Mouse (Mus musculus): ENCODE data around the gene Nsf.

Nsf gene

GRCm38 (mm10) chr11:103953896-103954292 lies at the start of gene Nsf:
Nsf (minus strand) TSS chr11:103954056.
- no peak for TF ChIP-seq GATA4 (IDR thresholded peaks at IDR 0.05; ENCODE audit: insufficient replicate concordance, low read length)

- no peak for TF ChIP-seq GATA4 (IDR thresholded peaks at IDR 0.05; ENCODE audit: insufficient replicate concordance, low read length)
Observed at GRCm38 (mm10) chr11:104003397-104003796, 49.5 kb upstream of the Nsf start.

- TF ChIP-seq GATA4 (IDR thresholded peaks at IDR 0.05; ENCODE audit: insufficient replicate concordance, low read length): no peak
Observed at GRCm38 (mm10) chr11:104002191-104002590, 48.3 kb upstream of the Nsf start.

GRCm38 (mm10) chr11:104001395-104001955 lies 47.6 kb upstream of the Nsf start:
- no peak for TF ChIP-seq GATA4 (IDR thresholded peaks at IDR 0.05; ENCODE audit: insufficient replicate concordance, low read length)

GRCm38 (mm10) chr11:104000667-104001394 lies 47.0 kb upstream of the Nsf start:
- TF ChIP-seq GATA4 (IDR thresholded peaks at IDR 0.05; ENCODE audit: insufficient replicate concordance, low read length): no peak

- TF ChIP-seq GATA4 (IDR thresholded peaks at IDR 0.05; ENCODE audit: insufficient replicate concordance, low read length): no peak
Observed at GRCm38 (mm10) chr11:103998737-103999136, 44.9 kb upstream of the Nsf start.

GRCm38 (mm10) chr11:103997385-103997784 lies 43.5 kb upstream of the Nsf start:
- TF ChIP-seq GATA4 (IDR thresholded peaks at IDR 0.05; ENCODE audit: insufficient replicate concordance, low read length): no peak

- no peak for TF ChIP-seq GATA4 (IDR thresholded peaks at IDR 0.05; ENCODE audit: insufficient replicate concordance, low read length)
Observed at GRCm38 (mm10) chr11:103992638-103993037, 38.8 kb upstream of the Nsf start.

- TF ChIP-seq GATA4 (IDR thresholded peaks at IDR 0.05; ENCODE audit: insufficient replicate concordance, low read length): no peak
Observed at GRCm38 (mm10) chr11:103987423-103987822, 33.6 kb upstream of the Nsf start.

- TF ChIP-seq GATA4 (IDR thresholded peaks at IDR 0.05; ENCODE audit: insufficient replicate concordance, low read length): no peak
Observed at GRCm38 (mm10) chr11:103984067-103984466, 30.2 kb upstream of the Nsf start.

- no peak for TF ChIP-seq GATA4 (IDR thresholded peaks at IDR 0.05; ENCODE audit: insufficient replicate concordance, low read length)
Observed at GRCm38 (mm10) chr11:103981826-103982225, 28.0 kb upstream of the Nsf start.

- TF ChIP-seq GATA4 (IDR thresholded peaks at IDR 0.05; ENCODE audit: insufficient replicate concordance, low read length): no peak
Observed at GRCm38 (mm10) chr11:103979381-103979780, 25.5 kb upstream of the Nsf start.

- TF ChIP-seq GATA4 (IDR thresholded peaks at IDR 0.05; ENCODE audit: insufficient replicate concordance, low read length): no peak
Observed at GRCm38 (mm10) chr11:103970876-103971275, 17.0 kb upstream of the Nsf start.

GRCm38 (mm10) chr11:103969278-103969677 lies 15.4 kb upstream of the Nsf start:
- TF ChIP-seq GATA4 (IDR thresholded peaks at IDR 0.05; ENCODE audit: insufficient replicate concordance, low read length): no peak

GRCm38 (mm10) chr11:103967106-103967735 lies 13.4 kb upstream of the Nsf start:
- TF ChIP-seq GATA4 (IDR thresholded peaks at IDR 0.05; ENCODE audit: insufficient replicate concordance, low read length): no peak

- no peak for TF ChIP-seq GATA4 (IDR thresholded peaks at IDR 0.05; ENCODE audit: insufficient replicate concordance, low read length)
Observed at GRCm38 (mm10) chr11:103956866-103957265, 3.0 kb upstream of the Nsf start.
